ENCODE assay signal across 8 mouse cellular contexts in genomic region chr9:110532538-110533291, GRCm38 (mm10). TPM values are rescaled to one million over a fixed set of nuclear protein-coding genes. Genes with fewer than 3 reads are reported as not detected.
A peak's percentile ranks its signal among the peaks of the same experiment; 100 is the strongest.
DNase-seq lines count a peak whose midpoint lies in the region; ATAC-seq lines count a peak whose summit lies in the region.

Gene Setd2 (plus strand): TSS chr9:110532597.

- H3K4me2 ChIP-seq in intestine, embryonic 14.5 days (ENCODE audit: low read length), result peak within 1 kb of the TSS; percentile 95

- H3K4me3 ChIP-seq in intestine, embryonic 14.5 days (ENCODE audit: low read depth, low read length), result peak within 1 kb of the TSS; percentile 95

- DNase-seq in embryo, embryonic 10 days (ENCODE audit: low spot score), result peak; percentile 45
- no peak for DNase-seq in embryo, embryonic 9.5 days (ENCODE audit: extremely low spot score)
- peak; percentile 62 for DNase-seq in embryo, embryonic 10.5 days (ENCODE audit: low spot score)
- peak; percentile 79 for DNase-seq in gastrocnemius, postnatal 25 days
- DNase-seq in intestine, embryonic 14.5 days (ENCODE audit: low spot score), result peak; percentile 88
- DNase-seq in left cerebral cortex, postnatal 10 days (ENCODE audit: extremely low spot score in 1 of 2, low spot score in 2 of 2), result peak; percentile 47 to 79
- peak; percentile 44 for DNase-seq in skeletal muscle tissue, adult 2 months (ENCODE audit: low read depth, low spot score)

- peak within 1 kb of the TSS; percentile 99 for H3K27ac ChIP-seq in intestine, embryonic 14.5 days (ENCODE audit: low read depth)

- ATAC-seq in intestine, embryonic 14.5 days (replicated peaks; ENCODE audit: low FRiP score, low TSS enrichment, low read depth), result peak; percentile 56
- ATAC-seq in megakaryocyte progenitor cell, adult 5-6 weeks (replicated peaks; ENCODE audit: poor library complexity), result peak; percentile 36

- intact Hi-C loops in left cerebral cortex, postnatal 10 days (cut with DNase I), result loop anchor here (2.0 kb wide), 1 partner anchor 56 kb away; the partner anchor contains the start of genes Kif9 and Klhl18

- no peaks in the 10 kb centered on the region for H3K27me3 ChIP-seq in intestine, embryonic 14.5 days (replicated peaks; ENCODE audit: control insufficient read depth, insufficient read depth, low read length)

- WGBS in intestine, embryonic 14.5 days, result under 1% methylated on average over 84 of the region's 109 CpGs

- 0 out of 2 replicates have a peak, but pooled peaks cover 3% of the 10 kb centered on the region for H3K36me3 ChIP-seq in intestine, embryonic 14.5 days (ENCODE audit: control insufficient read depth, insufficient read depth, low read length)

- H3K9me3 ChIP-seq in intestine, embryonic 14.5 days (ENCODE audit: control insufficient read depth, low read length), result no peaks in the 10 kb centered on the region

- H3K4me1 ChIP-seq in intestine, embryonic 14.5 days (replicated peaks; ENCODE audit: control insufficient read depth, insufficient read depth, low read length), result peaks cover 14% of the 10 kb centered on the region

- H3K9ac ChIP-seq in intestine, embryonic 14.5 days (ENCODE audit: low read length), result peak within 1 kb of the TSS; percentile 99

RNA-seq across cellular contexts. Expression of gene Setd2, which starts in this region (rescaled TPM):
- 10 to 100 TPM; 25.7 to 28.2 TPM for total RNA-seq in gastrocnemius, postnatal 25 days (2021)
- polyA plus RNA-seq in intestine, embryonic 14.5 days (2014; fragmentation: Nextera tagmentation; extraction: Ambion mirVana), result 49.7 and 55.2 TPM in 2 replicates
- 10 to 100 TPM; 77.2 to 80.2 TPM for total RNA-seq in left cerebral cortex, postnatal 10 days (2021)
- total RNA-seq in megakaryocyte progenitor cell, adult 5-6 weeks (2015), result 139 and 161 TPM in 2 replicates
- 113 and 160 TPM in 2 replicates for total RNA-seq in megakaryocyte progenitor cell, adult 5-6 weeks (2017)
